Mouse (Mus musculus) E14TG2a.4 (cell line): ENCODE measurements around the gene Kcnip4.

ENCODE experiments used
- CTCF ChIP-seq: conservative IDR thresholded peaks from 2 replicates; pipeline ENCODE4 v1.5.1; 2014; ENCODE audit warnings: low read length
- POU5F1 ChIP-seq: IDR thresholded peaks from 2 replicates; pipeline ENCODE4 v1.6.1; 2014; ENCODE audit warnings: low read length, borderline replicate concordance

GRCm38 (mm10) chr5:49571876-49572275, 47.2 kb upstream of the Kcnip4 start:
- TF ChIP-seq CTCF, result no peak
- TF ChIP-seq POU5F1, result no peak
